Mouse (Mus musculus) thymus, postnatal 0 days (tissue): ENCODE results near the gene Adam17. TPM values are rescaled to one million over a fixed set of nuclear protein-coding genes. Genes with fewer than 3 reads are reported as not detected.

Source experiments
- DNase-seq: peaks from one replicate; pipeline ENCODE4 v3.0.0-alpha.2; 2015; ENCODE audit warnings: low spot score
- polyA plus RNA-seq: library from polyadenylated mRNA; unstranded; fragments of >200 nt; fragmentation: Nextera tagmentation; extraction: Ambion mirVana; gene quantifications from 2 replicates; pipeline ENCODE4 v1.2.1, GENCODE M21; 2015

The Adam17 gene
- polyA plus RNA-seq: 34.1 and 37.4 TPM in 2 replicates

- DNase-seq: peak; percentile 97
These were observed at the start of gene Adam17 for GRCm38 (mm10) chr12:21373100-21373819. TSS of gene Adam17 (minus strand) at chr12:21373632.

GRCm38 (mm10) chr12:21418621-21419131 lies 45.2 kb upstream of the Adam17 start:
- no peak for DNase-seq

- DNase-seq: peak; percentile 31
These were observed 44.7 kb upstream of the Adam17 start for GRCm38 (mm10) chr12:21418083-21418482.

GRCm38 (mm10) chr12:21417100-21418070 lies 44.0 kb upstream of the Adam17 start, which contains the start of gene Ywhaq:
TSS of gene Ywhaq (minus strand) at chr12:21417637.
- DNase-seq: peak; percentile 96

- no peak for DNase-seq
These were observed 43.1 kb upstream of the Adam17 start for GRCm38 (mm10) chr12:21416506-21416905.

GRCm38 (mm10) chr12:21410620-21411019 lies 37.2 kb upstream of the Adam17 start:
- DNase-seq: no peak

GRCm38 (mm10) chr12:21409651-21410050 lies 36.2 kb upstream of the Adam17 start:
- peak; percentile 13 for DNase-seq

- DNase-seq: no peak
These were observed 35.4 kb upstream of the Adam17 start for GRCm38 (mm10) chr12:21408789-21409367.

GRCm38 (mm10) chr12:21402771-21403170 lies 29.3 kb upstream of the Adam17 start:
- DNase-seq: no peak

- no peak for DNase-seq
These were observed 12.8 kb upstream of the Adam17 start for GRCm38 (mm10) chr12:21386201-21386600.

GRCm38 (mm10) chr12:21378765-21379346 lies 5.4 kb upstream of the Adam17 start:
- peak; percentile 47 for DNase-seq

GRCm38 (mm10) chr12:21375376-21376157 lies 2.1 kb upstream of the Adam17 start:
- no peak for DNase-seq

- no peak for DNase-seq
These were observed 516 bp upstream of the Adam17 start for GRCm38 (mm10) chr12:21373820-21374475.

GRCm38 (mm10) chr12:21370035-21370611 lies 3.3 kb downstream of the Adam17 start:
- no peak for DNase-seq

GRCm38 (mm10) chr12:21369087-21369410 lies 4.4 kb downstream of the Adam17 start:
- DNase-seq: no peak

- no peak for DNase-seq
These were observed 4.9 kb downstream of the Adam17 start for GRCm38 (mm10) chr12:21368376-21369086.

GRCm38 (mm10) chr12:21364624-21365435 lies 8.6 kb downstream of the Adam17 start:
- no peak for DNase-seq

- DNase-seq: no peak
These were observed 10.2 kb downstream of the Adam17 start for GRCm38 (mm10) chr12:21363195-21363594.
